Mouse (Mus musculus): ENCODE results near the gene Rhbdd2.

Rhbdd2 gene

GRCm38 (mm10) chr5:135677251-135677650, 44.8 kb downstream of the Rhbdd2 start:
- no peak for ATAC-seq (ENCODE audit: insufficient number of reproducible peaks, low FRiP score, low TSS enrichment)

- no peak for ATAC-seq (ENCODE audit: insufficient number of reproducible peaks, low FRiP score, low TSS enrichment)
Observed at GRCm38 (mm10) chr5:135678481-135678880, 46.1 kb downstream of the Rhbdd2 start.

DNA sequence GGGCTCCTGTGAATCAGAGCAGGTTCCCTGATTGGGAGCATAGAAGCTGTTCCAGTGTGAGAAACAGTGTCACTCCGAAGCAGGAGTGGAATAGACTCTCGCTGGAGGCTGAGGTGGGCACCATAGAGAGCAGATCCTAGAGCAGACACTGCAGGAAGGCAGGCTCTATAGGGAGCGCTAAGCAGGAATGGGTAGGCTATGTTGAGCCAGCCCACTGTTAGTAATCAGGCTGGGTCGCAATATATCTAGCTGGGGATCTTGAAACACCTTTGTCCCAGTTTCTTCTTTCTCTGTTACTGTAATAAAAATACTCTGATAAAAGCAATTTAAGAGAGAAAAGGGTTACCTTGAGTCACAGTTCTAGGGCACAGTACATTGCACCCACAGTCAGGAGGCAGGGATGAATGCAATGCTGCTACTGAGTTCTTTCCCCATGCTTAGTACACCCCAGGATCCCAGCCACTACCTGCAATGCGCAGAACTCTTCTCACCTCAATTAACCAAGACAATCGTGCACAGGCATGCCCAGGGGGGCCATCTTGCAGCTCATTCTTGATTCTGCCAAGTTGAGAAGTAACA, 48.6 kb downstream of the Rhbdd2 start:
- no peak for ATAC-seq (ENCODE audit: insufficient number of reproducible peaks, low FRiP score, low TSS enrichment)

GRCm38 (mm10) chr5:135682009-135682408, 49.6 kb downstream of the Rhbdd2 start:
- no peak for ATAC-seq (ENCODE audit: insufficient number of reproducible peaks, low FRiP score, low TSS enrichment)

GRCm38 (mm10) chr5:135682942-135683570, 50.6 kb downstream of the Rhbdd2 start:
- ATAC-seq (ENCODE audit: insufficient number of reproducible peaks, low FRiP score, low TSS enrichment), result no peak

DNA sequence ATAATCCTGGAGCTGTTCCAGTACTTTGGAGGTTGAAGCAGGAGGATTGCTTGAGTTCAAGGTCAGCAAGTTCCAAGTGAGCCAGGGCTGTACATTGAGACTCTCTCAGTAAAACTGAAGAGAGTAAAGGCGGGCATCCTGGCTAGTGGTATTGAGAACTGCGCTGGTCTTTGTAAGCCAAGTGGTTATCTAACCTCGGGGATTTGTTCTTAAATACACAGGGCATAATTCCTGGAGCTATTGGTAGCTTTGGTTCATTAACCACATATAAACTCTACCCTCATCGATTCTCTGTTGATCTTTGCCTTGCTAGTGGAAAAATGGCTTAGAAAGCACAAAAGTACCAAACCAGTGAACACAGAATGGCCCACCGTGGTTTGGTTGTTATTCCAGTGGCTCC, 58.0 kb downstream of the Rhbdd2 start:
- no peak for ATAC-seq (ENCODE audit: insufficient number of reproducible peaks, low FRiP score, low TSS enrichment)

GRCm38 (mm10) chr5:135691266-135691665, 58.8 kb downstream of the Rhbdd2 start:
- no peak for ATAC-seq (ENCODE audit: insufficient number of reproducible peaks, low FRiP score, low TSS enrichment)

GRCm38 (mm10) chr5:135693281-135693853, 60.9 kb downstream of the Rhbdd2 start:
- no peak for ATAC-seq (ENCODE audit: insufficient number of reproducible peaks, low FRiP score, low TSS enrichment)

DNA sequence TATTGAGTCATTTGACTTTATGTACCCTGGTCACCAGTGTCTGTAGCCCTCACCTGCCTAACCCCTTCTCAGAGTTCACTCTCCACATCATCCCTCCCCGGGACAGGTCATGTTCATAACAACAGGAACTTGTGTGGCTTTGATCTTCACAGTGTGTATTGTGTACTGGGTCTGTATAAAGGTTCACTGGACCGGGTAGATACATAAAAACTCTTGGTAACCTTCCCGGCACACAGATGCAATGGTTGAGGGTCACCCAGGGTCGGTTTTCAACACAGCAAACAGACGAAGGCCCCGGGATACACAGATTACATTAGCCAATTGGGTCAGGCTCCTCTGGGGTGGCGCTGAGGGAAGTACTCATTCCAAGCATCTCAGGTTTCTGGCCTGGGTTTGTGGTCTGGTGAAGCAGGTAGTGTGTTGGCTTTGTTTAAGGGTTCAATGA, 62.9 kb downstream of the Rhbdd2 start:
- no peak for ATAC-seq (ENCODE audit: insufficient number of reproducible peaks, low FRiP score, low TSS enrichment)

All from cerebellum, adult (tissue).